Mouse (Mus musculus) right cerebral cortex, postnatal 14 days (tissue): ENCODE results near the gene Trub2.
"Not testable (repeated sequence)": the region's sequence is repeated elsewhere in the genome, so short reads cannot be mapped to it uniquely, and the experiment has no call there.

Source experiments
- DNase-seq: peaks from one replicate; pipeline ENCODE4 v3.0.0; 2022

Gene Trub2

GRCm38 (mm10) chr2:29787937-29788681, at the start of gene Trub2:
Trub2 (minus strand) TSS chr2:29788502.
- DNase-seq = peak; percentile 79

GRCm38 (mm10) chr2:29835391-29835899, 47.1 kb upstream of the Trub2 start:
- DNase-seq = no peak

- no peak for DNase-seq
These were observed 45.5 kb upstream of the Trub2 start for GRCm38 (mm10) chr2:29833796-29834195.

- no peak for DNase-seq
These were observed 42.8 kb upstream of the Trub2 start for GRCm38 (mm10) chr2:29831106-29831505.

- DNase-seq = no peak
These were observed 39.4 kb upstream of the Trub2 start for GRCm38 (mm10) chr2:29827709-29828024.

GRCm38 (mm10) chr2:29826926-29827708, 38.8 kb upstream of the Trub2 start:
- DNase-seq = peak; percentile 90

- DNase-seq = no peak
These were observed 38.1 kb upstream of the Trub2 start for GRCm38 (mm10) chr2:29826318-29826925.

GRCm38 (mm10) chr2:29820025-29820817, 31.9 kb upstream of the Trub2 start, which contains the start of gene Urm1:
Urm1 (plus strand) TSS chr2:29820075.
- DNase-seq = peak; percentile 65

GRCm38 (mm10) chr2:29819363-29819762, 31.1 kb upstream of the Trub2 start:
- no peak for DNase-seq

- peak; percentile 86 for DNase-seq
These were observed 29.3 kb upstream of the Trub2 start for GRCm38 (mm10) chr2:29817426-29818232.

- no peak for DNase-seq
These were observed 27.5 kb upstream of the Trub2 start for GRCm38 (mm10) chr2:29815678-29816371.

- DNase-seq = no peak
These were observed 15.1 kb upstream of the Trub2 start for GRCm38 (mm10) chr2:29803400-29803831.

GRCm38 (mm10) chr2:29802827-29803201, 14.5 kb upstream of the Trub2 start:
- DNase-seq = no peak

GRCm38 (mm10) chr2:29802075-29802826, 13.9 kb upstream of the Trub2 start, which contains the start of gene Slc27a4:
Slc27a4 (plus strand) TSS chr2:29802634.
- DNase-seq = peak; percentile 98

GRCm38 (mm10) chr2:29792772-29793487, 4.6 kb upstream of the Trub2 start:
- DNase-seq = no peak

GRCm38 (mm10) chr2:29787104-29787917, 991 bp downstream of the Trub2 start, which contains the start of gene Coq4:
Coq4 (plus strand) TSS chr2:29787493.
- peak; percentile 85 for DNase-seq

GRCm38 (mm10) chr2:29784290-29784689, 4.0 kb downstream of the Trub2 start:
- no peak for DNase-seq

- not testable (repeated sequence) for DNase-seq
These were observed 7.0 kb downstream of the Trub2 start for GRCm38 (mm10) chr2:29781256-29781655.

GRCm38 (mm10) chr2:29773323-29773722, 15.0 kb downstream of the Trub2 start:
- DNase-seq = no peak
